In the genomic region with DNA sequence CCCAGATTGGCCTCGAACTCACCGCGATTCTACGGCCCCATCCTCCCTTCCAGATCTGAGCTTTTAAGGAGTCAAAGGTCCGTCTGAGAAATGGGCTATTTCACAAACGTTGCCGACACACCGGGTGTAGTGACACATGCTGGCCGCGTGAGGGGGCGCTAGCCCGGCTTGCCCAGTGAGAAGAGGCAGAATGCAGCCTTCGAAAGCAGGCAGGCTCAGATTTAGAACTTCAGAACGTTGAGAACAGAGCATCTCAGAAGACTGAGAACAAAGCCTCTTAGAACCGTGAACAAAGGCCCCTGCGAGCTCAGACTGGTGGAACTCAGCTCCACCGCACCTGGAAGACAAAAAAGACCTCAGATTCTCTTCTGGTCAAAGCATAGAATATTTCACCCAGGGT, we compare ENCODE assay signal across 7 mouse cellular contexts. TPM values are rescaled to one million over a fixed set of nuclear protein-coding genes. Genes with fewer than 3 reads are reported as not detected.
A peak's percentile ranks its signal among the peaks of the same experiment; 100 is the strongest.
DNase-seq lines count a peak whose midpoint lies in the region; ATAC-seq lines count a peak whose summit lies in the region.

No protein-coding gene starts in this region.

- ATAC-seq in intestine, embryonic 14.5 days (replicated peaks; ENCODE audit: low FRiP score, low TSS enrichment, low read depth) = no peak

- H3K4me1 ChIP-seq in intestine, embryonic 14.5 days (replicated peaks; ENCODE audit: control insufficient read depth, insufficient read depth, low read length) = peaks cover 7% of the 10 kb centered on the region; the same call in 1 of the 2 replicates

- H3K9me3 ChIP-seq in intestine, embryonic 14.5 days (ENCODE audit: control insufficient read depth, low read length) = no peaks in the 10 kb centered on the region

- WGBS in intestine, embryonic 14.5 days = 5% methylated on average over 17 of the region's 17 CpGs

- intact Hi-C loops in gastrocnemius, postnatal 14 days (cut with DNase I; ENCODE audit: low total_unique reads) = no loop called here
- intact Hi-C loops in left cerebral cortex, postnatal 25 days (cut with DNase I) = loop anchor here (5.0 kb wide), 1 partner anchor 38 kb away; no protein-coding TSS in a partner anchor

- peak overlapping the region; percentile 29; the same call in 1 of the 2 replicates for H3K9ac ChIP-seq in intestine, embryonic 14.5 days (ENCODE audit: low read length)

- H3K27ac ChIP-seq in intestine, embryonic 14.5 days (ENCODE audit: low read depth) = peak overlapping the region; percentile 84

- peak overlapping the region; percentile 39 for H3K4me2 ChIP-seq in intestine, embryonic 14.5 days (ENCODE audit: low read length)

- peaks cover 13% of the 10 kb centered on the region for H3K36me3 ChIP-seq in intestine, embryonic 14.5 days (ENCODE audit: control insufficient read depth, insufficient read depth, low read length)

- H3K27me3 ChIP-seq in intestine, embryonic 14.5 days (replicated peaks; ENCODE audit: control insufficient read depth, insufficient read depth, low read length) = no peaks in the 10 kb centered on the region

- H3K4me3 ChIP-seq in intestine, embryonic 14.5 days (ENCODE audit: low read depth, low read length) = peak overlapping the region; percentile 80

- DNase-seq in adrenal gland, adult (ENCODE audit: inconsistent age in 2 of 2, low spot score in 1 of 2) = peak; percentile 83 to 92
- peak; percentile 89 for DNase-seq in embryo, embryonic 10.5 days (ENCODE audit: low spot score)
- DNase-seq in gastrocnemius, postnatal 14 days = peak; percentile 84
- DNase-seq in intestine, embryonic 14.5 days (ENCODE audit: low spot score) = peak; percentile 83
- DNase-seq in left cerebral cortex, postnatal 25 days (ENCODE audit: low spot score in 2 of 2) = peak; percentile 73 to 83
- peak; percentile 88 for DNase-seq in mesoderm, embryonic 11.5 days (ENCODE audit: low read depth, low spot score)
- peak; percentile 80 for DNase-seq in skeletal muscle tissue, adult 2 months (ENCODE audit: low read depth, low spot score)

RNA-seq across cellular contexts. Expression of a gene that starts 0.9 kb away (rescaled TPM):
- 1 to 10 TPM; 3.9 to 7.1 TPM for total RNA-seq in gastrocnemius, postnatal 14 days (2021)
- polyA plus RNA-seq in intestine, embryonic 14.5 days (2014; fragmentation: Nextera tagmentation; extraction: Ambion mirVana) = 5.3 and 5.5 TPM in 2 replicates
- 100 to 1,000 TPM; 176 to 184 TPM for total RNA-seq in left cerebral cortex, postnatal 25 days (2021)

RNA-seq across cellular contexts. Expression of a gene that starts 17.4 kb away (rescaled TPM):
- total RNA-seq in gastrocnemius, postnatal 14 days (2021) = under 1 TPM; 0.47 to 0.66 TPM
- polyA plus RNA-seq in intestine, embryonic 14.5 days (2014; fragmentation: Nextera tagmentation; extraction: Ambion mirVana) = 12.5 and 13.9 TPM in 2 replicates
- total RNA-seq in left cerebral cortex, postnatal 25 days (2021) = 1 to 10 TPM; 2.5 to 4.0 TPM

RNA-seq across cellular contexts. Expression of a gene that starts 31.5 kb away (rescaled TPM):
- total RNA-seq in gastrocnemius, postnatal 14 days (2021) = 10 to 100 TPM in 1 of 2 experiments, 1 to 10 TPM in 1; 8.5 to 11.8 TPM
- polyA plus RNA-seq in intestine, embryonic 14.5 days (2014; fragmentation: Nextera tagmentation; extraction: Ambion mirVana) = 12.0 and 12.8 TPM in 2 replicates
- 1 to 10 TPM; 3.8 to 7.3 TPM for total RNA-seq in left cerebral cortex, postnatal 25 days (2021)

RNA-seq across cellular contexts. Expression of a gene that starts 32.1 kb away (rescaled TPM):
- total RNA-seq in gastrocnemius, postnatal 14 days (2021) = 1 to 10 TPM; 1.6 to 2.6 TPM
- 2.2 and 2.3 TPM in 2 replicates for polyA plus RNA-seq in intestine, embryonic 14.5 days (2014; fragmentation: Nextera tagmentation; extraction: Ambion mirVana)
- under 1 TPM; 0.14 to 0.16 TPM for total RNA-seq in left cerebral cortex, postnatal 25 days (2021)

RNA-seq across cellular contexts. Expression of a gene that starts 49.7 kb away (rescaled TPM):
- 100 to 1,000 TPM; 247 to 276 TPM for total RNA-seq in gastrocnemius, postnatal 14 days (2021)
- polyA plus RNA-seq in intestine, embryonic 14.5 days (2014; fragmentation: Nextera tagmentation; extraction: Ambion mirVana) = 184 and 190 TPM in 2 replicates
- total RNA-seq in left cerebral cortex, postnatal 25 days (2021) = 1,000 to 10,000 TPM; 1,837 to 1,919 TPM

Comparison
In these comparisons a context has a peak if more than half of its experiments do, and no peak if none do; other contexts are left out.
1. RNA of a gene that starts 0.9 kb away (total RNA-seq): 176 to 184 TPM in left cerebral cortex, postnatal 25 days; 3.9 to 7.1 TPM in gastrocnemius, postnatal 14 days; every median in the first group is over 10 times any median in the second.
2. Peak in every context shown above with its lines, with median percentiles within 50 percentile points of each other: DNase-seq.